Mouse (Mus musculus) R1 (cell line): Measurements from ENCODE around the gene Lnpk.

Experiments
- DNase-seq: peaks from one replicate; pipeline ENCODE4 v3.0.0-alpha.2; 2018; ENCODE audit warnings: low read depth, low spot score

Lnpk gene

DNA sequence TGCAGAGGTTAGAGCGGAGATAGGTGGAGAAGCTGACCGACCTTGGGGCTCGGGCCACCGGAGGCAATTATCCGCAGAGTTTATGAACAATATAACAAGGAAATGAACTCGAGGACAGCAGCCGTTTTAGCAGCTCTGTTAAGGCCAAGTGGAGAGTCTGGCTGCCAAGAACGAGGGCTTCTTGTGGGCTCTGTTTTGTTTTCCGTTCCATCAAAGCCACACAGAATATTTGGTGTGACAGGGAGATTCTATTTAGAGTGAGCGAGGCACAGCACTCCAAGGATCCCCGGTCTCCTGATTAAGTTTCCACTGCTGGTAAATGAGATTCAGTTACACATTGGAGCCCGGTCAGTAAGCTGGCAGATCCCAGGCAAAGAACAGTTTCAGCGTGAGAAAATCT is 87.8 kb downstream of the Lnpk start:
- DNase-seq = no peak

GRCm38 (mm10) chr2:74490186-74490585 is 89.0 kb downstream of the Lnpk start:
- DNase-seq = no peak

DNA sequence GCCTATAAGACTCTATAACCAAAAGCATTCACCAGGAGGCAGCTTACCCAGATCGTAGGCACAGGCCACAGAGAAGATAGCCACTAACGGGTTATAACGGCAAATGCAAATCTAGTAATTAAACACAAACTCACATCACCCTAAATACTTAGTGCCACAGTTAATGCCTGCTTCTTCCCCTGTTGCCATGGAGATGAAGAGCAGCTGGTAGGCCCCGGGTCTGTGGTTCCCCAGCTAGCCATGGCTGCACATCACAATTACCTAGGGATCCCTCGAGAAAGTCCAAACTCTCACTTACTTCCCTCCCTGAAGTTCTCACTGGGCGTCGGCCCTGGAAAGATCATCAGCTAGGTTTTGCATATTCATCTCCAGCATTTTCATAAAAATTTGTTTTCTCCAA is 90.8 kb downstream of the Lnpk start:
- no peak for DNase-seq

GRCm38 (mm10) chr2:74482651-74483050 is 96.6 kb downstream of the Lnpk start:
- DNase-seq = no peak

DNA sequence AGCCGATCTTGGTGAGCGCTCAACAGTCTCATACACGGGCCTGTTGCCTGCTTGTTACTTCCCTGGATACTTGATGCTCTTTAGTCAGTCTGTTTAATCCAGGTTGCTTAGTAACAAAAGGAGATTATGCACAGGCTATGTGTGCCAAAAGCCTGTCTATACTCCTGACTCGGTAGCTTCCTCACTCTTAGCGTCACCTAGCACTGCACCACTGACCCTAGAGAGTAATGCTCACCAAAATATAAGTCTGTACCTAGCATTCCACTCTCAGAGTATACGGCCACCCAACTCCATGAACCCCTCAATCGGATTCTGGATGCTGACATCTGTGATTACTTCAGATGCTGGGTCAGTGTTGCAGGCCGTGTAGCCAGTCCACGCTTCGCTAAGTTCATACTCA is 97.1 kb downstream of the Lnpk start:
- DNase-seq = no peak
